Mouse (Mus musculus) forebrain, postnatal 0 days (tissue): ENCODE data around the gene Dpp8. TPM values are rescaled to one million over a fixed set of nuclear protein-coding genes. Genes with fewer than 3 reads are reported as not detected.

Experiments
- ATAC-seq: fragments of 200-750 bp; cut with Nextera tagmentation; 2 replicates; pipeline ENCODE4 v1.8.0; 2017; ENCODE audit warnings: mild to moderate bottlenecking, moderate library complexity
- DNase-seq: peaks from one replicate; pipeline ENCODE4 v3.0.0-alpha.2; 2015
- H3K27ac ChIP-seq: fragments of 300-500 bp; sonication (generic); 2 replicates; pipeline ENCODE4 v1.5.1; 2014; ENCODE audit warnings: low read depth, mild to moderate bottlenecking, antibody characterized with exemption, low read length, moderate library complexity, mixed read lengths
- H3K27me3 ChIP-seq: fragments of 300-500 bp; sonication (generic); 2 replicates; pipeline ENCODE4 v1.6.1; 2014; ENCODE audit warnings: mild to moderate bottlenecking, low read length, mixed read lengths; ENCODE audit not compliant: insufficient read depth
- H3K36me3 ChIP-seq: fragments of 300-500 bp; sonication (generic); 2 replicates; pipeline ENCODE4 v1.6.1; 2014; ENCODE audit warnings: mild to moderate bottlenecking, moderate library complexity; ENCODE audit not compliant: insufficient read depth
- H3K4me1 ChIP-seq: fragments of 300-500 bp; sonication (generic); 2 replicates; pipeline ENCODE4 v1.6.1; 2014; ENCODE audit warnings: antibody characterized with exemption; ENCODE audit not compliant: insufficient read depth
- H3K4me2 ChIP-seq: fragments of 300-500 bp; sonication (generic); 2 replicates; pipeline ENCODE4 v1.6.1; 2014; ENCODE audit warnings: low read depth, mild to moderate bottlenecking, moderate library complexity
- H3K4me3 ChIP-seq: fragments of 300-500 bp; sonication (generic); 2 replicates; pipeline ENCODE4 v1.5.1; 2014; ENCODE audit warnings: low read depth, low read length, mixed read lengths
- H3K9ac ChIP-seq: fragments of 300-500 bp; sonication (generic); 2 replicates; pipeline ENCODE4 v1.6.1; 2014; ENCODE audit warnings: mild to moderate bottlenecking
- H3K9me3 ChIP-seq: fragments of 300-500 bp; sonication (generic); 2 replicates; pipeline ENCODE4 v1.6.1; 2016; ENCODE audit warnings: low read length
- CTCF ChIP-seq: sonication (generic); IDR thresholded peaks from 2 replicates; pipeline ENCODE4 v1.5.1; 2016; ENCODE audit warnings: antibody characterized with exemption, control low read depth, low read depth
- WGBS: fragments of 180-500 bp; shearing (Covaris S2); extraction: QIAGEN DNeasy Blood & Tissue Kit; methylation state at CpG from one replicate; pipeline ENCODE4 v1.1.7; 2014; 5-methylcytosine and 5-hydroxymethylcytosine counted together
- polyA plus RNA-seq: library from polyadenylated mRNA; unstranded; fragments of >200 nt; fragmentation: Nextera tagmentation; extraction: Ambion mirVana; gene quantifications from 2 replicates; pipeline ENCODE4 v1.2.1, GENCODE M21; 2015
- total RNA-seq: library from RNA; depleted of rRNA; stranded (reverse); fragments of >200 nt; gene quantifications from 2 replicates; pipeline ENCODE4 v1.2.3, GENCODE M21; 2014

The Dpp8 gene
- total and polyA plus RNA-seq, 2 experiments from 2014 or later, result 25.6 to 111 TPM

DNA sequence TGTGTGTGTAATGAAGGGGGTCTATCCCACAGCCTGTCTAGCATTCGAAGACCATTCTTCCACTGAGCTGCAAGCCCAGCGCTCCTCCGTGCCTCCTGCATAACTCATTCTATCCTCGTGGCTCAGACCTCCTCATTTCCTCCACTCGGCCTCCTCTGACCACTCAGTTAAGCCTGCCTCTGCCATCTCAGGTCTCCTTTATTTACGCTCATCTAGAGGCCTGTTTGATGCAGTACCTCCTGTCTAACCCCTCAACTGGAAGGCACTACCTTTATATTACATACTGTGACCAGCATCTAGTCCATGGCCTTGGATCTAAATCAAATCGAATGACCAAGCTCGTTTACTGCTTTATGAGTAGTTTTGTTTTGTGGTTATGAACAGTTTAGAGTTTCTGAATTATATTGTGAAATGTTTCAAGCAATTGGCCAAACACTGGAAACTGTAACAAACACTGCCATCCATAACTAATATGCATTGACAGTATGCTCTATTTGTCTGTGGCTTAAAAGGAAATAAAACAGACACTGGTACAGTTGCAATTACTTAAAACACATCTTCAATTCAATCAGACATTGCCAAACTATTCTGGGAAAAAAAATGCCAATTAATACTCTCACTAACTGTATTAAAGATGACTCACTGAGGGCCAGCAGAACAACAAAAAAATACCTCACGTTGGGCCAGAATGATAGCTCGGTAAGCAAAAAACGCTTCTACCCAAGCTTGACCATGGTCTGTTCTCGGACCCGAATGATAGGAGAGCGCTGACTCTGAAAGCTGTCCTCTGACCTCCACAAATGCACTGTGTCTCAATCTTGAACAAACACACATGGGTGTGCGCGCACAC is 15.0 kb upstream of the Dpp8 start:
- Histone ChIP-seq H3K27ac (peak overlapping the region; percentile 42; the same call in 1 of the 2 replicates), H3K4me3 (no peak overlapping the region), H3K36me3 (no peaks in the 10 kb centered on the region), H3K4me1 (peaks cover 37% of the 10 kb centered on the region), H3K9me3 (no peaks in the 10 kb centered on the region), H3K27me3 (no peaks in the 10 kb centered on the region), H3K9ac (no peak overlapping the region), H3K4me2 (0 out of 2 replicates have a peak overlapping the region, but pooled peaks have one; percentile 2)
- ATAC-seq, result no peak
- no peak for DNase-seq
- WGBS, result 75% methylated on average over 16 of the region's 16 CpGs
- no peak for TF ChIP-seq CTCF

GRCm38 (mm10) chr9:65017896-65018295 is 14.3 kb upstream of the Dpp8 start:
- Histone ChIP-seq H3K4me3 (no peak overlapping the region), H3K27me3 (no peaks in the 10 kb centered on the region), H3K9me3 (no peaks in the 10 kb centered on the region), H3K27ac (no peak overlapping the region), H3K9ac (no peak overlapping the region), H3K4me2 (no peak overlapping the region), H3K4me1 (peaks cover 41% of the 10 kb centered on the region), H3K36me3 (no peaks in the 10 kb centered on the region)
- no peak for ATAC-seq
- whole genome bisulfite sequencing, result 78% methylated on average over 4 of the region's 4 CpGs
- no peak for TF ChIP-seq CTCF
- no peak for DNase-seq

GRCm38 (mm10) chr9:65018588-65019121 is 13.6 kb upstream of the Dpp8 start:
- WGBS, result 70% methylated on average over 3 of the region's 3 CpGs
- DNase-seq, result no peak
- no peak for ATAC-seq
- Histone ChIP-seq H3K27ac (no peak overlapping the region), H3K4me2 (0 out of 2 replicates have a peak overlapping the region, but pooled peaks have one; percentile 69), H3K4me3 (no peak overlapping the region), H3K36me3 (no peaks in the 10 kb centered on the region), H3K4me1 (peaks cover 41% of the 10 kb centered on the region), H3K9ac (no peak overlapping the region), H3K27me3 (no peaks in the 10 kb centered on the region), H3K9me3 (no peaks in the 10 kb centered on the region)
- TF ChIP-seq CTCF, result no peak

- TF ChIP-seq CTCF, result no peak
- peak overlapping the region; percentile 69 for H3K4me2 ChIP-seq
- no peak for ATAC-seq
- H3K4me1 ChIP-seq, result peaks cover 41% of the 10 kb centered on the region
- 41% methylated on average over 3 of the region's 3 CpGs for WGBS
- H3K9ac ChIP-seq, result no peak overlapping the region
- no peak overlapping the region for H3K4me3 ChIP-seq
- DNase-seq, result no peak
- no peaks in the 10 kb centered on the region for H3K36me3 ChIP-seq
- H3K27ac ChIP-seq, result no peak overlapping the region
- H3K27me3 ChIP-seq, result no peaks in the 10 kb centered on the region
- H3K9me3 ChIP-seq, result no peaks in the 10 kb centered on the region
These were observed 13.1 kb upstream of the Dpp8 start for GRCm38 (mm10) chr9:65019146-65019545.

DNA sequence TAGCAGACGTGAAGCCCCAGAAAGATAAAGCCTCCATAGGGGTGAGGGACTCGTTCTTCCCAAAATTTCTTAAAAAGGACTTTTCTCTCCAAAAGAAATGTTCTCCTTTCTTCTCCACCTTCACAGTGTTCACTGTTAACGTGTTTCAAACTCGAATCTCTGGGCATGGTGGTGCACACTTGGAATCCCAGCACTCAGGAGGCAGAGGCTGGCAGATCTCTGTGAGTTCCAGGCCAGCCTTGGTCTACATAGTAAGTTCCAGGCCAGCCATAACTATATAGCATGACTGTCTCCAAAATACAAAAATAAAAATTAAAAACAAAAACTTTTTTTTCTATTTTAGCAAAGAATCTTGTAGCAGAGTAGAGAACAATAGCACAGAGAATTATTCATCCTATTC is 12.1 kb upstream of the Dpp8 start:
- H3K4me1 ChIP-seq, result peaks cover 41% of the 10 kb centered on the region
- peak overlapping the region; percentile 95 for H3K4me3 ChIP-seq
- H3K27me3 ChIP-seq, result no peaks in the 10 kb centered on the region
- 68% methylated on average over 4 of the region's 4 CpGs for WGBS
- no peak for TF ChIP-seq CTCF
- no peak for DNase-seq
- no peaks in the 10 kb centered on the region for H3K9me3 ChIP-seq
- peak overlapping the region; percentile 96 for H3K9ac ChIP-seq
- no peaks in the 10 kb centered on the region for H3K36me3 ChIP-seq
- H3K4me2 ChIP-seq, result peak overlapping the region; percentile 69
- no peak for ATAC-seq
- no peak overlapping the region for H3K27ac ChIP-seq

GRCm38 (mm10) chr9:65020991-65021886 is 11.0 kb upstream of the Dpp8 start, which contains the start of gene Hacd3:
Hacd3 (minus strand) TSS chr9:65021693.
- peaks cover 36% of the 10 kb centered on the region for H3K4me1 ChIP-seq

More at GRCm38 (mm10) chr9:65020991-65021886, 11.0 kb upstream of the Dpp8 start, which contains the start of gene Hacd3:
- peak within 1 kb of the TSS; percentile 96 for H3K9ac ChIP-seq
- peak; percentile 95 for DNase-seq
- TF ChIP-seq CTCF, result no peak
- H3K36me3 ChIP-seq, result no peaks in the 10 kb centered on the region
- ATAC-seq, result peak; percentile 95
- H3K27me3 ChIP-seq, result no peaks in the 10 kb centered on the region
- H3K4me2 ChIP-seq, result peak within 1 kb of the TSS; percentile 69
- H3K9me3 ChIP-seq, result no peaks in the 10 kb centered on the region
- H3K4me3 ChIP-seq, result peak within 1 kb of the TSS; percentile 95
- peak within 1 kb of the TSS; percentile 93 for H3K27ac ChIP-seq
- WGBS, result under 1% methylated on average over 81 of the region's 81 CpGs
